Mouse (Mus musculus): Measurements from ENCODE around the gene Eml1. TPM values are rescaled to one million over a fixed set of nuclear protein-coding genes. Genes with fewer than 3 reads are reported as not detected.

Gene Eml1
- polyA plus RNA-seq, 1 experiment, result 6.4 TPM

GRCm38 (mm10) chr12:108422858-108423631 is 52.3 kb downstream of the Eml1 start:
- peak; percentile 67 for DNase-seq
- Histone ChIP-seq H3K4me3 (ENCODE audit: control insufficient read depth, insufficient read depth, low read length) (peak overlapping the region; percentile 38), H3K27ac (ENCODE audit: control insufficient read depth, insufficient read depth, low read length) (no peak overlapping the region), H3K4me1 (replicated peaks; ENCODE audit: control insufficient read depth, insufficient read depth, low read length) (peaks cover 4% of the 10 kb centered on the region; the same call in 1 of the 2 replicates), H3K36me3 (ENCODE audit: control insufficient read depth, insufficient read depth, low read length) (no peaks in the 10 kb centered on the region), H3K27me3 (ENCODE audit: control insufficient read depth, insufficient read depth, low read length) (peaks cover 11% of the 10 kb centered on the region)
- no peak for TF ChIP-seq POLR2A (IDR thresholded peaks at IDR 0.05; ENCODE audit: control insufficient read depth, extremely low read depth, insufficient read depth, low read length, poor library complexity)
- 0 out of 2 replicates have a peak, but pooled peaks have one; percentile 36 for TF ChIP-seq CTCF (IDR thresholded peaks at IDR 0.05; ENCODE audit: borderline replicate concordance, control insufficient read depth, extremely low read depth, insufficient read depth, low read length, poor library complexity)
- under 1% methylated on average over 74 of the region's 90 CpGs for WGBS

GRCm38 (mm10) chr12:108430964-108431363 is 60.2 kb downstream of the Eml1 start:
- TF ChIP-seq CTCF (IDR thresholded peaks at IDR 0.05; ENCODE audit: borderline replicate concordance, control insufficient read depth, extremely low read depth, insufficient read depth, low read length, poor library complexity), result no peak
- no peak for TF ChIP-seq POLR2A (IDR thresholded peaks at IDR 0.05; ENCODE audit: control insufficient read depth, extremely low read depth, insufficient read depth, low read length, poor library complexity)
- Histone ChIP-seq H3K36me3 (ENCODE audit: control insufficient read depth, insufficient read depth, low read length) (no peaks in the 10 kb centered on the region), H3K27ac (ENCODE audit: control insufficient read depth, insufficient read depth, low read length) (no peak overlapping the region), H3K4me3 (ENCODE audit: control insufficient read depth, insufficient read depth, low read length) (no peak overlapping the region), H3K4me1 (replicated peaks; ENCODE audit: control insufficient read depth, insufficient read depth, low read length) (no peaks in the 10 kb centered on the region), H3K27me3 (ENCODE audit: control insufficient read depth, insufficient read depth, low read length) (no peaks in the 10 kb centered on the region)
- 81% methylated on average over 3 of the region's 3 CpGs for WGBS
- no peak for DNase-seq

GRCm38 (mm10) chr12:108431714-108432113 is 61.0 kb downstream of the Eml1 start:
- WGBS, result 84% methylated on average over 6 of the region's 6 CpGs
- no peaks in the 10 kb centered on the region for H3K27me3 ChIP-seq (ENCODE audit: control insufficient read depth, insufficient read depth, low read length)
- H3K36me3 ChIP-seq (ENCODE audit: control insufficient read depth, insufficient read depth, low read length), result no peaks in the 10 kb centered on the region
- TF ChIP-seq CTCF (IDR thresholded peaks at IDR 0.05; ENCODE audit: borderline replicate concordance, control insufficient read depth, extremely low read depth, insufficient read depth, low read length, poor library complexity), result no peak
- no peak for TF ChIP-seq POLR2A (IDR thresholded peaks at IDR 0.05; ENCODE audit: control insufficient read depth, extremely low read depth, insufficient read depth, low read length, poor library complexity)
- H3K4me3 ChIP-seq (ENCODE audit: control insufficient read depth, insufficient read depth, low read length), result no peak overlapping the region
- H3K27ac ChIP-seq (ENCODE audit: control insufficient read depth, insufficient read depth, low read length), result no peak overlapping the region
- no peaks in the 10 kb centered on the region for H3K4me1 ChIP-seq (replicated peaks; ENCODE audit: control insufficient read depth, insufficient read depth, low read length)
- DNase-seq, result no peak

- H3K36me3 ChIP-seq (ENCODE audit: control insufficient read depth, insufficient read depth, low read length), result no peaks in the 10 kb centered on the region
- TF ChIP-seq CTCF (IDR thresholded peaks at IDR 0.05; ENCODE audit: borderline replicate concordance, control insufficient read depth, extremely low read depth, insufficient read depth, low read length, poor library complexity) (no peak), POLR2A (IDR thresholded peaks at IDR 0.05; ENCODE audit: control insufficient read depth, extremely low read depth, insufficient read depth, low read length, poor library complexity) (no peak)
- no peaks in the 10 kb centered on the region for H3K27me3 ChIP-seq (ENCODE audit: control insufficient read depth, insufficient read depth, low read length)
- no peak overlapping the region for H3K27ac ChIP-seq (ENCODE audit: control insufficient read depth, insufficient read depth, low read length)
- no peaks in the 10 kb centered on the region for H3K4me1 ChIP-seq (replicated peaks; ENCODE audit: control insufficient read depth, insufficient read depth, low read length)
- 82% methylated on average over 5 of the region's 5 CpGs for WGBS
- H3K4me3 ChIP-seq (ENCODE audit: control insufficient read depth, insufficient read depth, low read length), result no peak overlapping the region
- no peak for DNase-seq
These were observed 61.8 kb downstream of the Eml1 start for GRCm38 (mm10) chr12:108432578-108432977.

GRCm38 (mm10) chr12:108433030-108433429 is 62.3 kb downstream of the Eml1 start:
- H3K4me1 ChIP-seq (replicated peaks; ENCODE audit: control insufficient read depth, insufficient read depth, low read length), result no peaks in the 10 kb centered on the region
- H3K4me3 ChIP-seq (ENCODE audit: control insufficient read depth, insufficient read depth, low read length), result no peak overlapping the region
- no peak for TF ChIP-seq CTCF (IDR thresholded peaks at IDR 0.05; ENCODE audit: borderline replicate concordance, control insufficient read depth, extremely low read depth, insufficient read depth, low read length, poor library complexity)
- no peak for TF ChIP-seq POLR2A (IDR thresholded peaks at IDR 0.05; ENCODE audit: control insufficient read depth, extremely low read depth, insufficient read depth, low read length, poor library complexity)
- H3K36me3 ChIP-seq (ENCODE audit: control insufficient read depth, insufficient read depth, low read length), result no peaks in the 10 kb centered on the region
- H3K27ac ChIP-seq (ENCODE audit: control insufficient read depth, insufficient read depth, low read length), result no peak overlapping the region
- DNase-seq, result no peak
- WGBS, result 90% methylated on average over 16 of the region's 16 CpGs
- no peaks in the 10 kb centered on the region for H3K27me3 ChIP-seq (ENCODE audit: control insufficient read depth, insufficient read depth, low read length)

GRCm38 (mm10) chr12:108433498-108433897 is 62.7 kb downstream of the Eml1 start:
- Histone ChIP-seq H3K4me1 (replicated peaks; ENCODE audit: control insufficient read depth, insufficient read depth, low read length) (no peaks in the 10 kb centered on the region), H3K27ac (ENCODE audit: control insufficient read depth, insufficient read depth, low read length) (no peak overlapping the region), H3K36me3 (ENCODE audit: control insufficient read depth, insufficient read depth, low read length) (no peaks in the 10 kb centered on the region), H3K4me3 (ENCODE audit: control insufficient read depth, insufficient read depth, low read length) (no peak overlapping the region), H3K27me3 (ENCODE audit: control insufficient read depth, insufficient read depth, low read length) (no peaks in the 10 kb centered on the region)
- TF ChIP-seq POLR2A (IDR thresholded peaks at IDR 0.05; ENCODE audit: control insufficient read depth, extremely low read depth, insufficient read depth, low read length, poor library complexity), result no peak
- no peak for TF ChIP-seq CTCF (IDR thresholded peaks at IDR 0.05; ENCODE audit: borderline replicate concordance, control insufficient read depth, extremely low read depth, insufficient read depth, low read length, poor library complexity)
- WGBS, result 89% methylated on average over 10 of the region's 10 CpGs
- DNase-seq, result no peak
